Mouse (Mus musculus) erythroblast, embryonic 14.5 days (primary cell): Measurements from ENCODE around the gene Gtf2ird1.
"Not testable (repeated sequence)": the region's sequence is repeated elsewhere in the genome, so short reads cannot be mapped to it uniquely, and the experiment has no call there.

ENCODE experiments used
- GATA1 ChIP-seq: IDR thresholded peaks from 2 replicates; pipeline ENCODE4 v1.6.1; 2012; ENCODE audit warnings: low read length, inconsistent platforms, mixed read lengths
- TAL1 ChIP-seq: IDR thresholded peaks from 3 replicates; pipeline ENCODE4 v1.6.1; 2012; ENCODE audit warnings: low read length, inconsistent platforms, mixed read lengths

- TF ChIP-seq GATA1, TAL1: not testable (repeated sequence)
Observed at GRCm38 (mm10) chr5:134478886-134479285, 22.4 kb upstream of the Gtf2ird1 start.
